Mouse (Mus musculus) heart, embryonic 11.5 days (tissue): Measurements from ENCODE around the gene Stk38l. TPM values are rescaled to one million over a fixed set of nuclear protein-coding genes. Genes with fewer than 3 reads are reported as not detected.

Experiments used
- ATAC-seq: fragments of 200-750 bp; cut with Nextera tagmentation; replicated peaks from 2 replicates; pipeline ENCODE4 v1.8.0; 2017; ENCODE audit warnings: moderate library complexity; ENCODE audit not compliant: insufficient number of reproducible peaks, low FRiP score, low TSS enrichment
- H3K27ac ChIP-seq: fragments of 300-500 bp; sonication (generic); 2 replicates; pipeline ENCODE4 v1.5.1; 2014; ENCODE audit warnings: mild to moderate bottlenecking, low read depth, low read length
- H3K27me3 ChIP-seq: fragments of 300-500 bp; sonication (generic); 2 replicates; pipeline ENCODE4 v1.6.1; 2014; ENCODE audit warnings: mild to moderate bottlenecking, low read length, mixed read lengths; ENCODE audit not compliant: control insufficient read depth, insufficient read depth
- H3K36me3 ChIP-seq: fragments of 300-500 bp; sonication (generic); 2 replicates; pipeline ENCODE4 v1.6.1; 2014; ENCODE audit warnings: mild to moderate bottlenecking, low read length, moderate library complexity, mixed read lengths; ENCODE audit not compliant: control insufficient read depth, insufficient read depth
- H3K4me1 ChIP-seq: fragments of 300-500 bp; sonication (generic); 2 replicates; pipeline ENCODE4 v1.6.1; 2014; ENCODE audit warnings: low read length; ENCODE audit not compliant: control insufficient read depth, insufficient read depth
- H3K4me2 ChIP-seq: fragments of 300-500 bp; sonication (generic); 2 replicates; pipeline ENCODE4 v1.6.1; 2014; ENCODE audit warnings: mild to moderate bottlenecking, moderate library complexity
- H3K4me3 ChIP-seq: fragments of 300-500 bp; sonication (generic); 2 replicates; pipeline ENCODE4 v1.5.1; 2014; ENCODE audit warnings: low read depth, low read length
- H3K9ac ChIP-seq: fragments of 300-500 bp; sonication (generic); 2 replicates; pipeline ENCODE4 v1.6.1; 2014; ENCODE audit warnings: mild to moderate bottlenecking, low read depth, low read length, moderate library complexity
- H3K9me3 ChIP-seq: fragments of 300-500 bp; sonication (generic); replicated peaks from 2 replicates; pipeline ENCODE4 v1.6.1; 2016; ENCODE audit warnings: low read length; ENCODE audit not compliant: control insufficient read depth
- WGBS: fragments of 180-500 bp; shearing (Covaris S2); extraction: QIAGEN DNeasy Blood & Tissue Kit; methylation state at CpG from one replicate; pipeline ENCODE4 v1.1.7; 2014; ENCODE audit not compliant: insufficient replicate concordance; 5-methylcytosine and 5-hydroxymethylcytosine counted together
- polyA plus RNA-seq: library from polyadenylated mRNA; unstranded; fragments of >200 nt; fragmentation: Nextera tagmentation; extraction: Ambion mirVana; gene quantifications from 2 replicates; pipeline ENCODE4 v1.2.1, GENCODE M21; 2014

Gene Stk38l
- polyA plus RNA-seq, 1 experiment from 2014 or later = 42.4 TPM

- Histone ChIP-seq H3K4me3 (no peak overlapping the region), H3K4me2 (no peak overlapping the region), H3K27ac (no peak overlapping the region), H3K36me3 (no peaks in the 10 kb centered on the region), H3K27me3 (no peaks in the 10 kb centered on the region), H3K9me3 (no peaks in the 10 kb centered on the region), H3K9ac (no peak overlapping the region), H3K4me1 (peaks cover 38% of the 10 kb centered on the region)
- 67% methylated on average over 2 of the region's 2 CpGs for WGBS
- ATAC-seq = no peak
Measured at GRCm38 (mm10) chr6:146755136-146755535, 30.3 kb downstream of the Stk38l start.

GRCm38 (mm10) chr6:146755679-146756078 lies 30.9 kb downstream of the Stk38l start:
- H3K4me1 ChIP-seq = peaks cover 34% of the 10 kb centered on the region
- no peaks in the 10 kb centered on the region for H3K9me3 ChIP-seq
- H3K4me3 ChIP-seq = no peak overlapping the region
- H3K4me2 ChIP-seq = no peak overlapping the region
- no peak for ATAC-seq
- no peak overlapping the region for H3K9ac ChIP-seq
- no peak overlapping the region for H3K27ac ChIP-seq
- WGBS = 90% methylated on average over 4 of the region's 4 CpGs
- H3K27me3 ChIP-seq = no peaks in the 10 kb centered on the region
- H3K36me3 ChIP-seq = no peaks in the 10 kb centered on the region

GRCm38 (mm10) chr6:146759027-146759426 lies 34.2 kb downstream of the Stk38l start:
- no peak overlapping the region for H3K4me3 ChIP-seq

GRCm38 (mm10) chr6:146760022-146760421 lies 35.2 kb downstream of the Stk38l start:
- H3K27ac ChIP-seq = no peak overlapping the region
- no peaks in the 10 kb centered on the region for H3K27me3 ChIP-seq
- ATAC-seq = no peak
- H3K9me3 ChIP-seq = no peaks in the 10 kb centered on the region
- peaks cover 10% of the 10 kb centered on the region; the same call in 1 of the 2 replicates for H3K4me1 ChIP-seq
- no peak overlapping the region for H3K4me2 ChIP-seq
- no peak overlapping the region for H3K4me3 ChIP-seq
- WGBS = 90% methylated on average over 2 of the region's 2 CpGs
- H3K9ac ChIP-seq = no peak overlapping the region
- no peaks in the 10 kb centered on the region; the same call in 1 of the 2 replicates for H3K36me3 ChIP-seq

More at GRCm38 (mm10) chr6:146759027-146759426, 34.2 kb downstream of the Stk38l start:
- ATAC-seq = no peak
- H3K4me2 ChIP-seq = no peak overlapping the region
- no peak overlapping the region for H3K9ac ChIP-seq
- no peak overlapping the region for H3K27ac ChIP-seq
- H3K4me1 ChIP-seq = peaks cover 13% of the 10 kb centered on the region
- H3K9me3 ChIP-seq = no peaks in the 10 kb centered on the region
- H3K27me3 ChIP-seq = no peaks in the 10 kb centered on the region
- 93% methylated on average over 2 of the region's 2 CpGs for WGBS
- no peaks in the 10 kb centered on the region for H3K36me3 ChIP-seq

- WGBS = 68% methylated on average over 4 of the region's 4 CpGs
- Histone ChIP-seq H3K27me3 (no peaks in the 10 kb centered on the region), H3K36me3 (no peaks in the 10 kb centered on the region; the same call in 1 of the 2 replicates), H3K4me1 (peaks cover 6% of the 10 kb centered on the region; the same call in 1 of the 2 replicates), H3K9ac (no peak overlapping the region), H3K4me3 (no peak overlapping the region), H3K9me3 (no peaks in the 10 kb centered on the region), H3K27ac (no peak overlapping the region), H3K4me2 (no peak overlapping the region)
- ATAC-seq = no peak
Measured at GRCm38 (mm10) chr6:146760736-146761135, 35.9 kb downstream of the Stk38l start.

- ATAC-seq = no peak
- Histone ChIP-seq H3K4me3 (no peak overlapping the region), H3K4me1 (no peaks in the 10 kb centered on the region), H3K4me2 (no peak overlapping the region), H3K27me3 (no peaks in the 10 kb centered on the region), H3K36me3 (no peaks in the 10 kb centered on the region; the same call in 1 of the 2 replicates), H3K9me3 (no peaks in the 10 kb centered on the region), H3K9ac (no peak overlapping the region), H3K27ac (no peak overlapping the region)
- 62% methylated on average over 5 of the region's 5 CpGs for WGBS
Measured at GRCm38 (mm10) chr6:146762264-146762898, 37.6 kb downstream of the Stk38l start.

GRCm38 (mm10) chr6:146764593-146764992 lies 39.8 kb downstream of the Stk38l start:
- Histone ChIP-seq H3K27ac (no peak overlapping the region), H3K4me3 (no peak overlapping the region), H3K9me3 (no peaks in the 10 kb centered on the region), H3K36me3 (peaks cover 4% of the 10 kb centered on the region; the same call in 1 of the 2 replicates), H3K4me2 (no peak overlapping the region), H3K4me1 (0 out of 2 replicates have a peak, but pooled peaks cover under 1% of the 10 kb centered on the region), H3K9ac (no peak overlapping the region), H3K27me3 (no peaks in the 10 kb centered on the region)
- WGBS = 40% methylated on average over 2 of the region's 2 CpGs
- ATAC-seq = no peak

GRCm38 (mm10) chr6:146765270-146765669 lies 40.5 kb downstream of the Stk38l start:
- Histone ChIP-seq H3K36me3 (peaks cover 4% of the 10 kb centered on the region; the same call in 1 of the 2 replicates), H3K4me2 (no peak overlapping the region), H3K4me1 (0 out of 2 replicates have a peak, but pooled peaks cover 2% of the 10 kb centered on the region), H3K9ac (no peak overlapping the region), H3K27me3 (no peaks in the 10 kb centered on the region), H3K4me3 (no peak overlapping the region), H3K9me3 (no peaks in the 10 kb centered on the region), H3K27ac (no peak overlapping the region)
- ATAC-seq = no peak
- 75% methylated on average over 4 of the region's 4 CpGs for WGBS
